Mouse (Mus musculus): ENCODE data around the gene Sirt7. TPM values are rescaled to one million over a fixed set of nuclear protein-coding genes. Genes with fewer than 3 reads are reported as not detected.

Gene Sirt7
- polyA plus RNA-seq, 1 experiment = 10.8 TPM

DNA sequence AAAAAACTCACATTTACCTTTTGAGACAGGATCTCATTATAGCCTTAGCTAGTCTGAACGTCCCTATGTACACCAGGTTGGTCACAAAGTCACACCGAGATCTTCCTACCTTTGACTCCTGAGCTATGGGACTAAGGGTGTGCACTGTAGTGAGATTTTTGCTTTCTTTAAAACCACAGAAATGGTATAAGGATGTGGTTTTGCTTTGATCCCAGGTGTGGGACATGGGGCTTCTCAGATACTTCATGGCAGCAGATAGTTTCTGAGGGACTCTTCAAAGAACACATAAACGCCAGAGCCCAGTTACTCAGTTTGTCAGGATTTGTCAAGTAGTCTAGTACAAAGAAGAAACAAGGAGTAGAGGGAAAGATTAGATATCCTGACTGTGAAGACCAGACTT lies 24.3 kb downstream of the Sirt7 start:
- no peaks in the 10 kb centered on the region for H3K9me3 ChIP-seq (replicated peaks; ENCODE audit: control insufficient read depth, insufficient read depth, low read length, poor library complexity, severe bottlenecking)
- H3K4me3 ChIP-seq (ENCODE audit: low read depth, low read length) = no peak overlapping the region
- no peak for TF ChIP-seq EP300 (IDR thresholded peaks at IDR 0.05; ENCODE audit: insufficient read depth, low read depth, low read length)
- no peak for TF ChIP-seq CTCF (IDR thresholded peaks at IDR 0.05; ENCODE audit: low read depth, low read length)
- TF ChIP-seq POLR2A (IDR thresholded peaks at IDR 0.05; ENCODE audit: insufficient read depth, low read length) = no peak
- peaks cover 1% of the 10 kb centered on the region for H3K4me1 ChIP-seq (ENCODE audit: control insufficient read depth, insufficient read depth, low read length)
- no peaks in the 10 kb centered on the region for H3K27me3 ChIP-seq (ENCODE audit: control insufficient read depth, insufficient read depth, low read length, poor library complexity, severe bottlenecking)
- peaks cover 37% of the 10 kb centered on the region for H3K36me3 ChIP-seq (ENCODE audit: control insufficient read depth, insufficient read depth, low read length, poor library complexity, severe bottlenecking)
- H3K27ac ChIP-seq (ENCODE audit: insufficient read depth, low read length) = no peak overlapping the region
- H3K9ac ChIP-seq (ENCODE audit: low read depth, poor library complexity, severe bottlenecking) = no peak overlapping the region

DNA sequence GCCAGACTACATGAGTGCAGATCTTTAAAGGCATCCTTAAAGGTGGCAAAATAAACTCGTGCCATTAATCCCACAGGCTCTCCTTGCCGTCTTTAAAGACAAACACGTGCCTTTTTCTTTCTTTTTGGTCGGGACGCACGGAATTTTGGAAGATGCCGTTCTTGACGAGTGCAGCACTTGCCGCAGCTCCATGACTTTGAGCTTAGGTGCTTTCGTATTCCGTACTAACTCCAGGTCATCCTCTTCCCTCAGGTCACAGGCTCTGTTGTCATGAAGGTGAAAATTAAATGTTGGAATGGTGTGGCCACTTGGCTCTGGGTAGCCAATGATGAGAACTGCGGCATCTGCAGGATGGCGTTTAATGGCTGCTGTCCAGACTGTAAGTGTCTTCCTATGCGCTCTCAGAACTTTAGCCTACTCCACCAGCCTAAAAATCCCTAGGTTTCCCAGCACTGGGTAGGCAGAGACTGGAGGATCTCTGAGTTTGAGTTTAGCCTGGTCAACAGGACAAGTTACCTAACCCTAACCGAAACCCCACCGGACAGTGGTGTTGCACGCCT lies 26.0 kb downstream of the Sirt7 start:
- H3K9ac ChIP-seq (ENCODE audit: low read depth, poor library complexity, severe bottlenecking) = peak overlapping the region; percentile 84
- peak overlapping the region; percentile 61; the same call in 1 of the 2 replicates for H3K27ac ChIP-seq (ENCODE audit: insufficient read depth, low read length)
- H3K4me3 ChIP-seq (ENCODE audit: low read depth, low read length) = peak overlapping the region; percentile 93
- no peaks in the 10 kb centered on the region for H3K9me3 ChIP-seq (replicated peaks; ENCODE audit: control insufficient read depth, insufficient read depth, low read length, poor library complexity, severe bottlenecking)
- H3K36me3 ChIP-seq (ENCODE audit: control insufficient read depth, insufficient read depth, low read length, poor library complexity, severe bottlenecking) = peaks cover 50% of the 10 kb centered on the region
- peaks cover 1% of the 10 kb centered on the region for H3K4me1 ChIP-seq (ENCODE audit: control insufficient read depth, insufficient read depth, low read length)
- H3K27me3 ChIP-seq (ENCODE audit: control insufficient read depth, insufficient read depth, low read length, poor library complexity, severe bottlenecking) = no peaks in the 10 kb centered on the region
- no peak for TF ChIP-seq EP300 (IDR thresholded peaks at IDR 0.05; ENCODE audit: insufficient read depth, low read depth, low read length)

DNA sequence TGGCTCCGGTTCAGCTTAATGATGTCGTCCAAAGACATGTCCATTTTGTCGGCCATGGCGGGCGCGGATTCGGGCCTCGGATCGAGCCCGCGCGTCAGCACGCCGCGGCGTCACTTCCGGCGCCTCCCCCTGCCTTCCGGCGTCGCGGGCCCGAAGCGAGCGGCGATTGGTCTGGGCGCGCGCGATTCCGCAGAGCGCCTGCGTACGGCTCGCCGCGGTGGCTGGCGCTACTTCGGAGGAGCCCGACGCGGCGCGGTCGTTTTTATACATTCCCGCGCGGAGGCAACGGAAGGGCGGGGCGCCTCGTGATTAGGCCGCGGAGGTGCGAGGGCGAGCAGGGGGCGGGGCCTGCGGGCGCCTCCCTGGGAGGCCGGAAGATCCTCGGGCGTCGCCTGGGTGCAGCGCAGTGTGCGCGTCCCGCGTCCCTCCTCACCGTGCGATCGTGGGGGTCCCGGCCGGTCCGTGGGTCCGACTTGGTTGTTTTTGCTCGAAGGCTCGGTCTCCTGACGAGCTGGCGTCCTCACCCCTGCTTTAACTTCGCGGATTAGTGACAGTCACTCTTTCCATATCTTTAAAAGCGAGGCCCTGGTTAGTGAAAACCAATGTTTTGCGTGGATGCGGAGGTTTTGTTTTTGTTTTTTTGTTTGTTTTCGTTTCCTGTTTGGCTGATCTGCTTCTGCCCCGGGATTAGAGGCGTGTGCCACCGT lies 26.6 kb downstream of the Sirt7 start, which contains the start of the genes Alyref and Anapc11:
Gene Alyref, minus strand, starts transcription at position 83 of the 707 bp plus-strand sequence.
Gene Anapc11, plus strand, starts transcription at position 139 of the 707 bp plus-strand sequence.
- TF ChIP-seq EP300 (IDR thresholded peaks at IDR 0.05; ENCODE audit: insufficient read depth, low read depth, low read length) (0 out of 2 replicates have a peak, but pooled peaks have one; percentile 42), CTCF (IDR thresholded peaks at IDR 0.05; ENCODE audit: low read depth, low read length) (no peak), POLR2A (IDR thresholded peaks at IDR 0.05; ENCODE audit: insufficient read depth, low read length) (peak; percentile 22)
- Histone ChIP-seq H3K4me3 (ENCODE audit: low read depth, low read length) (peak within 1 kb of the TSS; percentile 97), H3K4me1 (ENCODE audit: control insufficient read depth, insufficient read depth, low read length) (peaks cover 1% of the 10 kb centered on the region), H3K9ac (ENCODE audit: low read depth, poor library complexity, severe bottlenecking) (peak within 1 kb of the TSS; percentile 97), H3K27ac (ENCODE audit: insufficient read depth, low read length) (peak within 1 kb of the TSS; percentile 61), H3K9me3 (replicated peaks; ENCODE audit: control insufficient read depth, insufficient read depth, low read length, poor library complexity, severe bottlenecking) (no peaks in the 10 kb centered on the region), H3K36me3 (ENCODE audit: control insufficient read depth, insufficient read depth, low read length, poor library complexity, severe bottlenecking) (peaks cover 51% of the 10 kb centered on the region), H3K27me3 (ENCODE audit: control insufficient read depth, insufficient read depth, low read length, poor library complexity, severe bottlenecking) (no peaks in the 10 kb centered on the region)

DNA sequence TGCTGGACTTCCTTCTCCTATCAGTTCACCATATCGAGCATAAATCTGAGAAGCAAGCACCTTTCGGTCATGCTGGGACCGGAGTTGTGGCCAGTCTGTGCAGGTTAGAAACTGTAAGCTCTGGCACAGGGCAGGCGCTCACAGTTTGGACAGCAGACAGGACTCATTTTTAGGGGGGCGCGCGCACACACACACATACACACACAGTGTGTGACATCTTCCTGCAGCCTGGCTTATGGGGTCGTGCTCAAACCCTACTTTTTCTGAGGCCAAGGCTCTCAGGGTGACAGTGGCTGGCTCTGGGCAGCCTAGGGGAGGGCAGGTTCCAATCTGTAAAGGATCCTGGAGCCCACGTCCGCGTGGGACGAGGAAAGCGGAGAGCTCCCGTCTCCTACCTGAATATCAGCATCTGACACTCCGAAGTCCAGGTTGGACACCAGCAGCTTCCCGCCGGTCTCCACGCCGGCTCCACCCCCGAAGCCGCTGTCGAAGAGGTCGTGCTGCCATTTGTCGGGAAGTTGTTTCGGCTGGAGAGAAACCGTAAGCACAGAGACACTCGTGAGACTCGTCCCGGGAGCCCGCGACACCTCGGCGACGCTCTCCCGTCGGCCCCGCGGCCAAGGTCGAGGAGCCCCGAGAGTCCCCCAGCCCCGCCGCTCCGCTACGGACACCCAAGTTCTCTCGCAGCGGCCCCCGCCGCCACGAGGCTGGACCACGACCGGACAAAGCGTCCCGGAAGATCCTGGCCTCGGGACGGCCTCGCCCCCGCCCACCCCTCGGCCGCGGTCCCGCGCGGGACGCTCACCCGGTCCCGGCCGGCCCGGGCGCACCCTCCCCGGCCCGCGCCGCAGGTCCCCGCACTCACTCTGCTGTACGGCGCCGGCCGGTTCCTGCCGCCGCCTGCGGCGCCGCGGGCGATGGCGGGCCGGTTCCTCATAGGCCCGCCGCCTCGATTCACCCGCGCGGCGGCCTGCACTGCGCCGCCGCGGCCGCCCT lies 27.5 kb downstream of the Sirt7 start:
- Histone ChIP-seq H3K27ac (ENCODE audit: insufficient read depth, low read length) (peak overlapping the region; percentile 12; the same call in 1 of the 2 replicates), H3K9ac (ENCODE audit: low read depth, poor library complexity, severe bottlenecking) (peak overlapping the region; percentile 97), H3K9me3 (replicated peaks; ENCODE audit: control insufficient read depth, insufficient read depth, low read length, poor library complexity, severe bottlenecking) (no peaks in the 10 kb centered on the region), H3K4me3 (ENCODE audit: low read depth, low read length) (peak overlapping the region; percentile 97), H3K4me1 (ENCODE audit: control insufficient read depth, insufficient read depth, low read length) (peaks cover 1% of the 10 kb centered on the region), H3K36me3 (ENCODE audit: control insufficient read depth, insufficient read depth, low read length, poor library complexity, severe bottlenecking) (peaks cover 55% of the 10 kb centered on the region), H3K27me3 (ENCODE audit: control insufficient read depth, insufficient read depth, low read length, poor library complexity, severe bottlenecking) (no peaks in the 10 kb centered on the region)
- TF ChIP-seq EP300 (IDR thresholded peaks at IDR 0.05; ENCODE audit: insufficient read depth, low read depth, low read length) = no peak
- TF ChIP-seq CTCF (IDR thresholded peaks at IDR 0.05; ENCODE audit: low read depth, low read length) = no peak

DNA sequence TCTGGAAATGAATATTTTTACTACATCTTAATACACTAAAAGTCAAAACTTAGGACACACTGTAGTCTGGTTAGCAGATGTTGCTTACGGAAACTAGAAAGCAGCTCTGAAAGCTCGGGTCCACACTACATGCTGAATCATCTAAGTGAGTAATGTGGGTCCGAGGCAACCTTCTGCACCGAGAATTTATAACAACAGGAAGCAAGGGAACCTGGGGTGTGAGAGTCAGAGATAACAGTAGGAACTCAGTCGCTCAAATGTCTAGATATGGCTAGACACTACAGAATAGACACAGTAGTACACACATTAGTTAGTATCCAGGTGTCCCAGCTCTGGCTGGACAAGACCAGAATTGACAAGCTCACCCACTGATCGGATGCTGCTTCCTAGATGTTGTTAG lies 36.5 kb downstream of the Sirt7 start:
- Histone ChIP-seq H3K4me3 (ENCODE audit: low read depth, low read length) (no peak overlapping the region), H3K27ac (ENCODE audit: insufficient read depth, low read length) (no peak overlapping the region), H3K4me1 (ENCODE audit: control insufficient read depth, insufficient read depth, low read length) (no peaks in the 10 kb centered on the region), H3K9me3 (replicated peaks; ENCODE audit: control insufficient read depth, insufficient read depth, low read length, poor library complexity, severe bottlenecking) (no peaks in the 10 kb centered on the region), H3K9ac (ENCODE audit: low read depth, poor library complexity, severe bottlenecking) (no peak overlapping the region), H3K27me3 (ENCODE audit: control insufficient read depth, insufficient read depth, low read length, poor library complexity, severe bottlenecking) (no peaks in the 10 kb centered on the region), H3K36me3 (ENCODE audit: control insufficient read depth, insufficient read depth, low read length, poor library complexity, severe bottlenecking) (peaks cover 71% of the 10 kb centered on the region)
- TF ChIP-seq CTCF (IDR thresholded peaks at IDR 0.05; ENCODE audit: low read depth, low read length) (no peak), POLR2A (IDR thresholded peaks at IDR 0.05; ENCODE audit: insufficient read depth, low read length) (no peak), EP300 (IDR thresholded peaks at IDR 0.05; ENCODE audit: insufficient read depth, low read depth, low read length) (no peak)
